Mouse (Mus musculus) kidney, postnatal 0 days (tissue): ENCODE results near the gene Zcchc18. TPM values are rescaled to one million over a fixed set of nuclear protein-coding genes. Genes with fewer than 3 reads are reported as not detected.

Experiments used
- ATAC-seq: fragments of 200-750 bp; cut with Nextera tagmentation; replicated peaks from 2 replicates; pipeline ENCODE4 v1.8.0; 2017; ENCODE audit warnings: low read depth, moderate number of reproducible peaks, moderate TSS enrichment, moderate library complexity; ENCODE audit not compliant: low FRiP score
- DNase-seq: peaks from one replicate; pipeline ENCODE4 v3.0.0-alpha.2; 2016; ENCODE audit warnings: low spot score
- H3K27ac ChIP-seq: fragments of 300-500 bp; sonication (generic); 2 replicates; pipeline ENCODE4 v1.5.1; 2014; ENCODE audit warnings: mild to moderate bottlenecking
- H3K27me3 ChIP-seq: fragments of 300-500 bp; sonication (generic); 2 replicates; pipeline ENCODE4 v1.6.1; 2014; ENCODE audit warnings: low read length, mixed read lengths; ENCODE audit not compliant: insufficient read depth
- H3K36me3 ChIP-seq: fragments of 300-500 bp; sonication (generic); 2 replicates; pipeline ENCODE4 v1.6.1; 2014; ENCODE audit warnings: low read length, mixed read lengths; ENCODE audit not compliant: insufficient read depth
- H3K4me1 ChIP-seq: fragments of 300-500 bp; sonication (generic); replicated peaks from 2 replicates; pipeline ENCODE4 v1.6.1; 2014; ENCODE audit warnings: antibody characterized with exemption, low read length, mixed read lengths; ENCODE audit not compliant: insufficient read depth
- H3K4me2 ChIP-seq: fragments of 300-500 bp; sonication (generic); 2 replicates; pipeline ENCODE4 v1.6.1; 2014; ENCODE audit warnings: mild to moderate bottlenecking, low read length, moderate library complexity, mixed read lengths
- H3K4me3 ChIP-seq: fragments of 300-500 bp; sonication (generic); replicated peaks from 2 replicates; pipeline ENCODE4 v1.5.1; 2014; ENCODE audit warnings: low read depth, low read length
- H3K9ac ChIP-seq: fragments of 300-500 bp; sonication (generic); 2 replicates; pipeline ENCODE4 v1.6.1; 2014; ENCODE audit warnings: low read depth, low read length
- H3K9me3 ChIP-seq: fragments of 300-500 bp; sonication (generic); replicated peaks from 2 replicates; pipeline ENCODE4 v1.6.1; 2016; ENCODE audit warnings: low read length, inconsistent platforms, mixed read lengths
- CTCF ChIP-seq: IDR thresholded peaks from 2 replicates; pipeline ENCODE4 v1.5.1; 2016; ENCODE audit warnings: antibody characterized with exemption, low read depth, mild to moderate bottlenecking, moderate library complexity
- WGBS: fragments of 180-500 bp; shearing (Covaris S2); extraction: QIAGEN DNeasy Blood & Tissue Kit; methylation state at CpG from one replicate; pipeline ENCODE4 v1.1.7; 2014; 5-methylcytosine and 5-hydroxymethylcytosine counted together
- polyA plus RNA-seq: library from polyadenylated mRNA; unstranded; fragments of >200 nt; fragmentation: Nextera tagmentation; extraction: Ambion mirVana; gene quantifications from 2 replicates; pipeline ENCODE4 v1.2.1, GENCODE M21; 2015

The Zcchc18 gene
- polyA plus RNA-seq, 1 experiment from 2014 or later: 20.5 TPM

GRCm38 (mm10) chrX:136978616-136979015 lies 14.3 kb upstream of the Zcchc18 start:
- Histone ChIP-seq H3K4me2 (no peak overlapping the region), H3K9me3 (no peaks in the 10 kb centered on the region), H3K9ac (no peak overlapping the region)

GRCm38 (mm10) chrX:136986039-136986438 lies 6.9 kb upstream of the Zcchc18 start:
- Histone ChIP-seq H3K4me1 (no peaks in the 10 kb centered on the region), H3K4me2 (no peak overlapping the region), H3K9me3 (no peaks in the 10 kb centered on the region), H3K27me3 (no peaks in the 10 kb centered on the region), H3K4me3 (no peak overlapping the region), H3K27ac (no peak overlapping the region), H3K9ac (no peak overlapping the region), H3K36me3 (no peaks in the 10 kb centered on the region)
- ATAC-seq: peak; percentile 68; the same call in 1 of the 2 replicates
- no peak for DNase-seq
- TF ChIP-seq CTCF: no peak

More at GRCm38 (mm10) chrX:136978616-136979015, 14.3 kb upstream of the Zcchc18 start:
- peak; percentile 65 for TF ChIP-seq CTCF
- Histone ChIP-seq H3K27ac (no peak overlapping the region), H3K4me3 (no peak overlapping the region), H3K4me1 (no peaks in the 10 kb centered on the region), H3K27me3 (no peaks in the 10 kb centered on the region), H3K36me3 (no peaks in the 10 kb centered on the region)
- ATAC-seq (no peak), DNase-seq (peak; percentile 19)

- H3K4me1 ChIP-seq: no peaks in the 10 kb centered on the region
- WGBS: 67% methylated on average over 2 of the region's 2 CpGs
- TF ChIP-seq CTCF: no peak
These were observed 1.7 kb upstream of the Zcchc18 start for GRCm38 (mm10) chrX:136991274-136991673.

GRCm38 (mm10) chrX:136992191-136992965 lies 577 bp upstream of the Zcchc18 start:
- ATAC-seq: 0 out of 2 replicates have a peak, but pooled peaks have one; percentile 12
- Histone ChIP-seq H3K9me3 (no peaks in the 10 kb centered on the region), H3K36me3 (no peaks in the 10 kb centered on the region)

More at GRCm38 (mm10) chrX:136991274-136991673, 1.7 kb upstream of the Zcchc18 start:
- DNase-seq (no peak), ATAC-seq (no peak)
- Histone ChIP-seq H3K4me2 (no peak overlapping the region), H3K9me3 (no peaks in the 10 kb centered on the region), H3K36me3 (no peaks in the 10 kb centered on the region), H3K27ac (no peak overlapping the region), H3K4me3 (no peak overlapping the region), H3K27me3 (no peaks in the 10 kb centered on the region), H3K9ac (no peak overlapping the region)

GRCm38 (mm10) chrX:136993641-136994040 lies 686 bp downstream of the Zcchc18 start:
- no peak for ATAC-seq
- no peak for DNase-seq
- no peak overlapping the region for H3K27ac ChIP-seq
- H3K4me2 ChIP-seq: peak overlapping the region; percentile 57
- H3K9ac ChIP-seq: no peak overlapping the region
- WGBS: 42% methylated on average over 14 of the region's 14 CpGs
- H3K27me3 ChIP-seq: no peaks in the 10 kb centered on the region
- no peak for TF ChIP-seq CTCF
- no peaks in the 10 kb centered on the region for H3K4me1 ChIP-seq
- H3K4me3 ChIP-seq: peak overlapping the region; percentile 32; the same call in 1 of the 2 replicates
- H3K36me3 ChIP-seq: no peaks in the 10 kb centered on the region
- H3K9me3 ChIP-seq: no peaks in the 10 kb centered on the region

More at GRCm38 (mm10) chrX:136992191-136992965, 577 bp upstream of the Zcchc18 start:
- peak overlapping the region; percentile 32 for H3K4me3 ChIP-seq
- no peak for DNase-seq
- peak overlapping the region; percentile 27; the same call in 1 of the 2 replicates for H3K9ac ChIP-seq
- H3K27ac ChIP-seq: no peak overlapping the region
- no peaks in the 10 kb centered on the region for H3K27me3 ChIP-seq
- WGBS: 33% methylated on average over 19 of the region's 19 CpGs
- H3K4me1 ChIP-seq: no peaks in the 10 kb centered on the region
- no peak for TF ChIP-seq CTCF
- H3K4me2 ChIP-seq: peak overlapping the region; percentile 57

GRCm38 (mm10) chrX:136996256-136996655 lies 3.3 kb downstream of the Zcchc18 start:
- no peak overlapping the region for H3K4me3 ChIP-seq
- no peak overlapping the region for H3K27ac ChIP-seq
- no peaks in the 10 kb centered on the region for H3K4me1 ChIP-seq
- no peak for TF ChIP-seq CTCF
- H3K9me3 ChIP-seq: no peaks in the 10 kb centered on the region
- no peak overlapping the region for H3K4me2 ChIP-seq
- H3K27me3 ChIP-seq: no peaks in the 10 kb centered on the region
- no peak overlapping the region for H3K9ac ChIP-seq
- no peak for ATAC-seq
- no peaks in the 10 kb centered on the region for H3K36me3 ChIP-seq
- WGBS: 84% methylated on average over 2 of the region's 2 CpGs
- no peak for DNase-seq
